Mouse (Mus musculus) adrenal gland, postnatal 4 days (tissue): ENCODE results near the gene Med29. TPM values are rescaled to one million over a fixed set of nuclear protein-coding genes. Genes with fewer than 3 reads are reported as not detected.

ENCODE experiments used
- DNase-seq, 2 experiments: peaks; one replicate each; pipeline ENCODE4 v3.0.0; 2021 to 2022; ENCODE audit warnings: low spot score in 2 of 2, mixed read lengths in 2 of 2
- long read RNA-seq, 2 experiments: library from polyadenylated mRNA; stranded (forward); transcript quantifications; one replicate each; pipeline ENCODE4 v2.0.0; 2021
- total RNA-seq, 2 experiments: library from RNA; stranded (reverse); gene quantifications; 2 replicates each; pipeline ENCODE4 v1.2.3; 2021

Gene Med29
- total RNA-seq, result 10 to 100 TPM; 24.2 to 26.1 TPM
- long read RNA-seq, experiment 1, transcript Med29-201 (4 exons, 1,281 nt), result major isoform, 39 of 50 reads
- long read RNA-seq, experiment 1, partial matches to known transcripts, result 0 of 50 reads
- long read RNA-seq, experiment 1, other reads (novel, unspliced or antisense), result 11 of 50 reads
- long read RNA-seq, experiment 2, transcript Med29-201 (4 exons, 1,281 nt), result major isoform, 37 of 40 reads
- long read RNA-seq, experiment 2, partial matches to known transcripts, result 1 of 40 reads
- long read RNA-seq, experiment 2, other reads (novel, unspliced or antisense), result 2 of 40 reads

GRCm38 (mm10) chr7:28392429-28393271, at the start of gene Med29, which contains the start of gene Paf1:
Gene Med29, minus strand, starts transcription at chr7:28392708.
Gene Paf1, plus strand, starts transcription at chr7:28392951.
- peak in 1 of 2 experiments; percentile 91 for DNase-seq

- DNase-seq, result no peak
Observed at GRCm38 (mm10) chr7:28441776-28442485, 49.4 kb upstream of the Med29 start.

GRCm38 (mm10) chr7:28440739-28441138, 48.2 kb upstream of the Med29 start:
- no peak for DNase-seq

GRCm38 (mm10) chr7:28438771-28439170, 46.3 kb upstream of the Med29 start:
- no peak for DNase-seq

GRCm38 (mm10) chr7:28437964-28438363, 45.5 kb upstream of the Med29 start:
- no peak for DNase-seq

- DNase-seq, result peak in 1 of 2 experiments; percentile 60
Observed at GRCm38 (mm10) chr7:28436932-28437570, 44.5 kb upstream of the Med29 start, which contains the start of gene Gmfg. Gene Gmfg, plus strand, starts transcription at chr7:28437447.

- DNase-seq, result peak; percentile 97 to 99
Observed at GRCm38 (mm10) chr7:28436271-28436904, 43.9 kb upstream of the Med29 start.

DNA sequence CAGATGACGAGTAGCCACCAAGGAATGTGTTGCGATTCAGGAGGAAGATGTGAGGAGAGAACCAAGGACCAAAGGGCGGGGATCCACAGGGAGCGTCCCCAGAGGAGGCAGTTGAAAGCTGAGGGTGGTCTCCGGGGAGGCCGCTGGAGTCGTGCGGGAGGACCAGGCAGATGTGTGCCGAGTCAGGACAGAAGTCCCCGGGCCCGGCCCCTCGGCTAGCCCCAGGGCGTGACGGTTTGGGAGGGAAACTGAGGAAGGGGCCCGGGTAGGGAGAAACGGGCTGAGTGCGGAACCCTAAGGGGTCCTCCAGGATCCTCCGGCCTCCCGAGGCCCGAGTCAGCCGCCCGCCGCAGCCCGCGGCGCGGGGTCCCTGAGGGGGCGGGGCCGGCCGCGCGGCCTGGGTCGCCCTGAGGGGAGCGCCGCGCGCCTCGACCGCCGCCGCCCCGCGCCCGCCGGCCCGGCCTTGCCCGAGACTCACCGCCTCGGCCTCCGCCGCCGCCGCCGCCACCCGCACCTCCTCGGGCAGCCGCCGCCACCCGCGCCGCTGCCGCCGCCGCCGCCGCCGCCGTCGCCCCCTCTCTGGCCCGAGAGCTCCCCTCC, 43.3 kb upstream of the Med29 start:
- no peak for DNase-seq

DNA sequence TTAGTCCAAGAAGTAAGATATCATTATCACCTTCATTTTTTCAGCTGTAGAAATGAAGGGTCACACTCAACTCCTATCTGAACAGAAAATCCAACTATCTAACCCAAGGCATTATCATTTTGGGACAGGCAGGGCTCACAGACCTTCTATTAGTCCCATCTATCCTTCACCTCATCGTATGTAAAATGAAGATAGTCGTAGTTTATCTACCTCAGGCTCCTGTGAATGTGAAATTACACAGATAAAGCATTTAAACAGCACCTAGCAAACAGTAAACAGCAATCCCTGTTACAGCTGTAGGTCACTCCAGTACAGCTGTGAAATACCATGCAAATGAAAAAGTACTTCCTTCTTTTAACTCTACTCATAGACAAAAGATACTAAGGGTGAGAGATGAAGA, 39.7 kb upstream of the Med29 start:
- DNase-seq, result no peak

DNA sequence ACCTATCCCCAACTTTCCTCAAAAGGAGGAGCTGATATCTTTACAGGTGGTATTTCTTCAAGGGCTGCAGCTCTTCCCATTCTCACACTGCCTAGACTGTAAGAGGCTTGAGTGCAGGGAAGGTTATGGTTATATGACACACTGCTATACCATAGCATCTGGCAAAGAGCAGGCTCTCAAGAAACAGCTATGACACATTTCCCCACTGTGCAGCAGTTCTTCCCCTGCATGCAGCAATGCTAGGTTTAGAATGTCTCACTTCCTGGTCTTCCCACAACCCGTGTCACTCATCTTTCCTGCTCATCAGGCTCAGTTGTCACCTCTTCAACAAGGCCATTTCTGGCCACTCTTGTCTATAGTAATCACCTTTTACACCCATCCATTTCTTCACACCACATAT, 38.0 kb upstream of the Med29 start:
- no peak for DNase-seq

DNA sequence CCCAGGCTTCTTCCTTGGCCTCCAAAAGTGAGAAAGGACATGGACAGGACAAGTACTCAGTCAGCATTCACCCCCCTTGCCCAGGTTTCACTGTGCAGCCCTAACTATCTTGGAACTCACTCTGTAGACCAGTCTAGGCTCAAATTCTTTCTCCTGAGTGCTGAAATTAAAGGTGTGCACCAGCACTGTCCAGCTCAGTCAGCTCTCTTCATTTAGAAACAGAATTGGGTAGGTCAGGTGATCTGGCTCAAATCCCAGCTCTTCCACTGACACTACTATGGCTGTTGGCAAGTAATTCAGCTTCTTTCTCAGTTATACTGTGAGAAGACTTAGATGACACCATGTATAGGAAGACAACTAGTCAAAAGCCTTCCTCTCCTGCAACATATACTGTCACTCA, 35.2 kb upstream of the Med29 start:
- DNase-seq, result no peak

DNA sequence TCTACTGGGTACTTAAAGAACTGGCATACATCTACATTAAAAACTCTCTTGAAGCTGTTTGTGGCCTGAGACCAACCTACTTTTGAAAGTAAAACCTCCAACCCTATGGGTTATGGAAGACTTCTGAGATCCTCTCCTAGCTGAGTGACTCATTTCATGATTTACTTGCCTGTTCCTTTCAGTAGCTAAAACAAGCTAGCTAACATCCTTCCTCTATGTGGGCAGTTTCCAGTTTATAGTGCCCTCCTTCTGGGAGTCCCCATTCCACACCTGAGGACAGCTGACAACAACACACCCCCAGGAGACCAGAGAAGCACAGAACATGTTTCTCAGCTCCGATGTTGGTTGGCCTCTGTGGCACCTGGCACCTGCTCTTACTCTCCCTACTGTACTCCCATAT, 30.5 kb upstream of the Med29 start:
- DNase-seq, result no peak

DNA sequence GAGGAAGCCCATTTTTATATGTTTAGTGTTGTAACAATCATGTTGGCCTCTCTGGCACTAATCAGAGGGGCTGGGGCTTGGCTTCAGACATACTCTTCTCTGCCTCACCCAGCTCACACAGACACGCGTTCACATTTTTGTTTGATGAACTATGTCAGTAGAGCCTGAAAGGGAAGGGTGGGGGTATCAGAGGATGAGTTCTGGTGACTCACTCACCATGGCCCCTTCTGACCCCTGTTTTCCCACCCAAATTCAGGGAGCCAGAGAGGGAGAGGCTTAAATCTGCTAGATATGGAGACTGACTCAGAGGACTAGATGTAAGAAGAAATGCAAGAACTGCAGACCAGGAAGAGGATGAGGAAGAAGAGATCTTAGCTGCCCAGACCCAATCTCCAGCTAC, 26.9 kb upstream of the Med29 start:
- no peak for DNase-seq

DNA sequence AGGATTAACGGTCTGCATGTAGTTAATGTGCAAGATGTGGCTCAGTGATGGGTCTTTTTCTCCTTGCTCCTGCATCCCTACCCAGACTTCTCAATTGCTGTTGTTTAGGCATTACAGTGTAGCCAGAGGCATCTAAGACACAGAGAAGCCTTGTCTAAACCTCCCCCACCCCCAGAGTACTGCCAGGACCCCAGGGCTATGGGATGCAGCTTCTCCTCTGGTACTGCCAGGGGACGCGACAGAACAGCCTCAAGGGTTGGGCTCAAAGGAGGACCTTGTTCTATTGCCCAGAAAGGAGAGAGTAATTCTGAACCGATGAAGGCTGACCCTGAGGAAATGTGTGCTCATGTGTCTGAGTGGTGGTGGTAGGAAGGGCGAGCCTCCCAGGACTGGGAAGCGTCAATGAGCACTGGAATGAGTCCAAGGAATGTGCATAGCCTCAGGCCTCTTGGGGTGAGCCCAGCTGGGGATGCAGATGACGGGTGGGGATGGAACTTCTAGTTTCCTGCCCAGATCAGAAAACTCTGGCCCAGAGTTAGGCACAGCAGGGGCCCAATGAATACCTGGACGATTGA, 25.7 kb upstream of the Med29 start:
- DNase-seq, result no peak

GRCm38 (mm10) chr7:28417368-28417767, 24.9 kb upstream of the Med29 start:
- no peak for DNase-seq

- no peak for DNase-seq
Observed at GRCm38 (mm10) chr7:28412826-28413225, 20.3 kb upstream of the Med29 start.

- peak in 1 of 2 experiments; percentile 28 for DNase-seq
Observed at GRCm38 (mm10) chr7:28410841-28411475, 18.4 kb upstream of the Med29 start.

DNA sequence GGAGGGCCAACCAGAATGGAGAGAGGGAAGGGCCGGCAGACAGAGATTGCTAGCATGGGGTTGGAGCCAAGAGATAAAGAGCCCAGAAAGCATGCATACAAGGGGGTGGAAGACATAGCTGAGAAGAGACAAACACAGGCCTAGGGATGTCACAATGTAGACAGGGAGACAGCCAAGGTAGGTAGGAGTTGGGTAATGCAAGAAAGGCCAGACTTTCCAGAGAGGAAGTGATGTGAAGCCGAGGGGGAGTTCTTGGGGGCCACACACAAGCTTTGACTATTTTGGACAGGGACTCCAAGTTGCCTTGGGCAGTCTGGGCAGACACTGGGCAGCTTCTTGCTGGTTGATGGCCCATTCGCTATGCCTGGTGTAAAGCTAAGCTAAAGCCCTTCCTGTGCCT, 9.4 kb upstream of the Med29 start:
- no peak for DNase-seq

DNA sequence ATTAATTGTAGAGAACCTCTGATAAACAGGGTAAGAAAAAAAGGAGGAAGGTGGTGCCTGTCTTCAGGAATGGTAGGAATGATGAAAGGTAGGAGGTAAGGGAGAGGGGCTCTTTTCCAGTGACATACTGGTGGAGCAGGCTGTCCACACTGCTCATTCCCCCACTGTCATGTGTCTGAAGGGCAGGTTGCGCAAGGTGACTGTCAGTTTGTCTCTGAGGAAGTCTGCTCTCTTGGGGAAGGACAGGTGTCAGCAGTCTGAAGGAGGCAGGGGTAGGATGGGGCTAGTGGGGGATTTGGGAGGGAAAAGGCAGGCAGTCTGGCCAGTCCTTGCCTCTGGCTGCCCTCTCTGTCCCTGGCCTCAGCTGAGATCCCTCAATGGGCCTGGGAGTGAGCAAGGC, 8.5 kb upstream of the Med29 start:
- no peak for DNase-seq
